Mouse (Mus musculus): ENCODE measurements around the gene Plekha5. TPM values are rescaled to one million over a fixed set of nuclear protein-coding genes. Genes with fewer than 3 reads are reported as not detected.

Plekha5 gene
- total RNA-seq, 1 experiment from 2014 or later, result 26.4 TPM

DNA sequence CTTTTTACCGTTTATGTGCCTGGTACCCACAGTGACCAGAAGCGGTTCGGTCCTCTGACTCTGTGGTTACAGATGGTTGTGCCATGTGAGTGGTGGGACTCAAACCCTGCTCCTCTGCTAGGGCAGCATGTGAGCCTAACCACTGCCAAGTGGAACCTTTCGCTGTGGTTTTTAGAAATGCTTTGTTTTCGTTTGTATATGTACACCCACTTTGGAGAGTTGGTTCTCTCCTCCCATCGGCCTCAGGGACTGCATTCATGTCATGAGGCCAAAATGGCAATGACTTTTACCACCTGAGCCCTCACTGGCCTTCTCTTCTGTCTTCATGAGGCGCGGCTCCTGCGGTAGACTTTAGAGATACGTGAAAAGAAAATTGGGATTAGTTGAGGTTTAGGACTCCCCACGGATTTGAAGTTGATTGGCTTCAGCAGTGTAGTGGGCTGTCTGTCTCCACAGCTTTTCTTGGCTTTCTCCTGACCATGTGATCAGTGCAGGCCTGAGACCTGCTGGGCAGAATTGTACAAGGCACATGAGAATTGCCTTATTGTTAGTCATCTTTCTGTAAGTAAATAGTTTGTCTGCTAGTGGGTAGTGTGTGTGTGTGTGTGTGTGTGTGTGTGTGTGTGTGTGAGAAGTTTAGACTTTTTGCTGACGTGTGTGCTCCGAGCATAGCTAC lies 84.8 kb downstream of the Plekha5 start:
- ATAC-seq (replicated peaks in 1 of 2; ENCODE audit: insufficient read depth in 1 of 2, low FRiP score in 2 of 2, low TSS enrichment in 1 of 2, low read depth in 1 of 2, poor library complexity in 2 of 2, severe bottlenecking in 2 of 2), result no peak

DNA sequence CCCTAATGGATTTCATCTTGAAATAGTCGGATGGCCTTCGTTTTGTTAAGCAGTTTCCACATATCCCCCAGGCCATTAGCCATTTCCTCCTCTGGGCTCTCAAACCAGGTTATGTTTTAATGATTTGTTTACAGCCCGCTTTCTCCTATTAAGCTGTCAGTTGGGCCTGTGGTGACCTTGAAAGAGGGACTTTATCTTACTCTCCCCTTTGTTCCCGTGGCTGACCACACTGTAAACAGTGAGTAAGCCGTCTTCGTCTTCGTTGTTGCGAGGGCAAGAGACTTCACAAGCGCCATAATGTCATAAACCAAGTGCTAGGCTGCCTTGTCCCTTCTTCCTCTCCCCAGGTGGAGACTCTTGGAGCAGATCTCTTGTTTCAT lies 85.3 kb downstream of the Plekha5 start:
- peak; percentile 39 to 56; a peak in 3 of 4 replicates for ATAC-seq (replicated peaks in 1 of 2; ENCODE audit: insufficient read depth in 1 of 2, low FRiP score in 2 of 2, low TSS enrichment in 1 of 2, low read depth in 1 of 2, poor library complexity in 2 of 2, severe bottlenecking in 2 of 2)

DNA sequence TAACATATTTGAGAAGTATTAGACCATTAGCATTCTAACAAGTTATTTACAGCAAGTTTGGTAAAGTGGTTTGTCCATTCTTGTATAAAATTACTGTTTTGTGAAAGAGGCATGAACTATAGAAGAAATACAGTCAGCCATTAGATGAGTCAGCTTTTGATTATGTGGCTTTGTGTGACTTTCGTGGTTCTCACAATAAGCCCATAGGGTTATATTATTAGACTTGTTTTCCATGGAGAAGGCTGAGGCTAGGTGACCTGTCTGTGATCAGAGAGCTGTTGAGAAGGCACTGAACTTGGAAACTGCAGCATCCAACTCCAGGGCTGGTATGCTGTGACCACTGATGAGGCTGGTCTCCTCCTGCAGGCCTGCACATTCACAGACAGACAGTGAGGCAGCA lies 88.2 kb downstream of the Plekha5 start:
- no peak for ATAC-seq (replicated peaks in 1 of 2; ENCODE audit: insufficient read depth in 1 of 2, low FRiP score in 2 of 2, low TSS enrichment in 1 of 2, low read depth in 1 of 2, poor library complexity in 2 of 2, severe bottlenecking in 2 of 2)

DNA sequence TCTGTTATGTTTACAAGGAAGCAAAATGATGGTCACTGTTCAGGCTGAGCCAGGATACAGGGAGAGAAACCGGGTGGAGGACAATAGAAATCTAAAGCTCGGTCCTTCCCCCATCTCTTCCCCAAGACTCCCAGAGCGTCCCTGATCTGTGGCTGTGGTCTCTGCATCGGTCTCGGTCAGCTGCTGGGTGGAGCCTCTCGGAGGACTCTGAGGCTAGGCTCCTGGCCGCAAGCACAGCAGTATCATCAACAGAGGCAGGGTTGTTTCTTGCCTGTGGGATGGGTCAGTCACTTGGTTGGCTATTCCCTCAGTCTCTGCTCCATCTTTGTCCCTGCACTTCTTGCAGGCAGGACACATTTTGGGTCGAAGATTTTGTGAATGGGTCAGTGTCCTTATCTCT lies 88.6 kb downstream of the Plekha5 start:
- no peak for ATAC-seq (replicated peaks in 1 of 2; ENCODE audit: insufficient read depth in 1 of 2, low FRiP score in 2 of 2, low TSS enrichment in 1 of 2, low read depth in 1 of 2, poor library complexity in 2 of 2, severe bottlenecking in 2 of 2)

DNA sequence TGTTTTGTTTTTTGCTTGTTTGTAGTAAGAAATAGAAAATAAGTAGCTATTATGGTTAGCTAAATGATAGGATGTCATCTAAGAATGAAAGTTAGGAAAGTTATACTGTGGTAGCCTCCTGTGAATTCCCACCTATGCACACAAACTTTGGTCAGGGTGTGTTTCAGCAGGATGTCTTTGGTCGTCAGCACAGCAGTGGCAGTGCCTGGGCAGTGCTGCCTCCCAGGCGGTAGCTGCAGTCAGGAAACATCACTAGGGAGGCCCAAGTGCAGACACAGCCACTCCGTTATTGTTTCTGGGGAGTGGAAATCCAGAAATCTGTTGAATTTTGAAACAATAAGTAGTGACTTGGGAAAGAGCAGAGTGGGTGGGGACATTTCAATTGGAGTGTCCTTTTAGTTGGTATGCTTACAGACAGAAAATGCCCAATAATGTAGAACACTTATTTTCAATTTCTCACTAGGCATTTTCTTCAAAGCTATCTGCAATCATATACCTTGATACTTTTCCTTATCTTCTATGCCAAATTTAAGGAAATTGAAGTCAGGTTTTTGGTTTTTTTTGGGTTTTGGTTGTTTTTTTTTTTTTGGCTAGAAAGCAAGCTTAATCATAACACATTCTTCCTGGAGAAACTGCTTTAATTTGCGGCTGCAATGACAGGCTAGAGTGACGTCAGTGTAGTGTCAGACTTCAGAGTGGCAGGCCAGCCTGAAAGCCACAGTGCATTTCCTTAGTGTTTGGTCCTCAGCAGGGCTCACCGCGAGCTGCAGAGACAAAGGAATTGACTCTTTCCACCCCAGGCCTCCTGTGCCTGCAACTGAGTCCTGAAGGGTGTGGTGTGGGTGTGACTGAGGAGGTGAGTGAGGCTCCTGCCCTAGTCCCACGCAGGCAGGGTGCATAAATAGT lies 90.6 kb downstream of the Plekha5 start:
- ATAC-seq (replicated peaks in 1 of 2; ENCODE audit: insufficient read depth in 1 of 2, low FRiP score in 2 of 2, low TSS enrichment in 1 of 2, low read depth in 1 of 2, poor library complexity in 2 of 2, severe bottlenecking in 2 of 2), result peak; percentile 95 to 98

DNA sequence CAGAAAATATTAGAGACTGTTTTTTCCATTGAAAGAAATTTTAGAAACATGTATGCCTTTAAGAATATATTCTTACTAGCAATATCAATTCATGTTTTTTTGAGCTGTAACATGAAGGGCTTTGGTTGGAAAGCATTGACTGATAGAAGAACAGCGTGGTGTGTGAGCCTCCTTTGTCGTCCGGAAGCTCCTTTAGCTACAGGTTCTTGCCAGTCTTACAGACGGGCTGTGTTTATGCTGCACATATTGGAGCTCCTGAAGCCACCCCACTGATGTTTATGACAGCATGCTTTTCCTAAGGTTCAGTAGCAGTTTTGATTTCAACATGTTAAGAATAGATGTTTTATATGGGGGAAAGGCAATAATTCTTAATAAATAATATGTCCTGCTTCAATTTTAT lies 91.7 kb downstream of the Plekha5 start:
- no peak for ATAC-seq (replicated peaks in 1 of 2; ENCODE audit: insufficient read depth in 1 of 2, low FRiP score in 2 of 2, low TSS enrichment in 1 of 2, low read depth in 1 of 2, poor library complexity in 2 of 2, severe bottlenecking in 2 of 2)

DNA sequence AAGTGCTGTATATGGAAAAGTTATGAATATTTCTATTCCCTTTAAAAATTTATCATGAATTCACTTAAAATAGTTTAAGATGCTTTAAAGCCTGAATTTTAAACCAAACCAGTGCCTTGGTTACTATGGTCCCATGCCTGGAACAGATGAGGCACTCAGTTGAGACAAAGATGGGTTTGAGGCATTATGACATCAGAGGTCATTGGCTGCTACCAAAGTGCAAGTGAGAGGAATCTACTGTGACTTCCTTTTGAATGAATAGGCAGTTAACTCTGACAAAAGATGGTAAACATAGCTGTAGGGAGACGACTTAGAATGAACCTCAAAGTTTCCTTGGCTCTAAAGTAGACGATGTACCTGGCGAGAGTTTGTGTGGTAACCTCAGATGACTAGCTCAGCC lies 92.3 kb downstream of the Plekha5 start:
- ATAC-seq (replicated peaks in 1 of 2; ENCODE audit: insufficient read depth in 1 of 2, low FRiP score in 2 of 2, low TSS enrichment in 1 of 2, low read depth in 1 of 2, poor library complexity in 2 of 2, severe bottlenecking in 2 of 2), result no peak

DNA sequence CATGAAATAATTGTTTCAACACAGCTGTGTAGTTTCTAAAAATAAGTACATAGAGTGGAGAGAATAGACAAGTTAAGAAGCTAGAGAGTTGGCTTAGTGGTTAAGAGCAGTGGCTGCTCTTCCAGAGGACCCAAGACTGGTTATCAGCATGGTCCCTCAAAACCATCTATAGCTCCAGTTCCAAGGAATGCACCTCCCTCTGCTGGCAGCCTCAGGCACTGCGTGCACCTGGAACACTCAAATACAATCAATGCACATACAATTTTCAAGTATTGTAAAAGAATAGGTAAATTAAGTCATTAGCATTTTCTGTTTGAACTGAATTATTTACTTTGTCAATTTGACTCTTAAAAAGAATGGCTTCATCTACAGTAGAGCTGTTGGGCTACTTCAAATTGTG lies 93.3 kb downstream of the Plekha5 start:
- no peak for ATAC-seq (replicated peaks in 1 of 2; ENCODE audit: insufficient read depth in 1 of 2, low FRiP score in 2 of 2, low TSS enrichment in 1 of 2, low read depth in 1 of 2, poor library complexity in 2 of 2, severe bottlenecking in 2 of 2)

DNA sequence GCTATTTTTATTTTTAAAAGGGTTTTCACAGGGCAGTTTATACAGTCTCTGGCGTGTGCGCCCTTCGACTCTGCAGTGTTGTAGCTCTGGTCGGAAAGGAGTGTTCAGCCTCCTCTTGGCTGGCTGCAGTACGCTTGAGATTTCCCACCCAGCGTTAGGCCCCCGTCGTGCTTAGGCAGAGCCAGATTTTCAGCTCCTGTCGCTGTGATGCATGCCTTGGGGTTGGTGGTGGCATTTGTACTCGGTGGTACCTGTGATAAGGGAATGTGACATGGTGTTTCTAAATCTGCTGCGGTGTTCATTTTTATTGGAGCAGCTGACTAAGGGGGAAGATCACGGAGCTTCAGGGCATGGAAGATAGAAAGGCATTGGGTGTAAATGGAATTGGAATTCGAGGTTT lies 95.2 kb downstream of the Plekha5 start:
- no peak for ATAC-seq (replicated peaks in 1 of 2; ENCODE audit: insufficient read depth in 1 of 2, low FRiP score in 2 of 2, low TSS enrichment in 1 of 2, low read depth in 1 of 2, poor library complexity in 2 of 2, severe bottlenecking in 2 of 2)

DNA sequence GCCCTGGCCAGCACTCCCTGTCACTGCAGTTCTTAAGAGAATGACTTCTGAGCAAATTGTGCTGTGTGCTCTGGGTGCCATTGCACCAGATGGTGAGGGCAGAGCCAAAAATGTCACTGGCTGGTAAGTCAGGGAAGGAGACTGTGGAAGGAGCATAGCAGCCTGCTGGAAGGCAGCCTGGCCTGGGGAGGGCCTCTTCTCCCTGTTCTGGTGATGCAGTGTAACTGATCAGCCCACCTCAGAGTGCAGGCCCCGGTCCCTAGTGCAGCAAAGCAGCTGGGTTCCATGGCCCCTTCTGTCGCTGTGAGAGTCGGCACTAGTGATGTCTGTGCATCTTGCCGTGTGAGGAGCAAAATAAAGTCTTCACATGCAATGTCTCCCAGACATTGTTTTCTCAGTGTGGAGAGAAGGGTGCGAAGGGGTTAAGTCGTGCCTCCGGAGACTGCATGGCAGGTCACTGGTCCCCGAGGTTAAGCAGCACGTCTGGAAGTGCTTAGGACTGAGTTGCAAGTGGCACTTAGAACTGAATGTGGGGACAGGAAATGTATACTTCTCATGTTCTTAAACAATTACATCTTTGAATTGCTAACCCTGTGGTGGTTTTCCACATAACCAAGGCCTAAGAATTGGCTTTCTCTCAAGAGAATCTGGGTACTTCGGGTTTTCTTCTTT lies 95.8 kb downstream of the Plekha5 start:
- ATAC-seq (replicated peaks in 1 of 2; ENCODE audit: insufficient read depth in 1 of 2, low FRiP score in 2 of 2, low TSS enrichment in 1 of 2, low read depth in 1 of 2, poor library complexity in 2 of 2, severe bottlenecking in 2 of 2), result no peak

DNA sequence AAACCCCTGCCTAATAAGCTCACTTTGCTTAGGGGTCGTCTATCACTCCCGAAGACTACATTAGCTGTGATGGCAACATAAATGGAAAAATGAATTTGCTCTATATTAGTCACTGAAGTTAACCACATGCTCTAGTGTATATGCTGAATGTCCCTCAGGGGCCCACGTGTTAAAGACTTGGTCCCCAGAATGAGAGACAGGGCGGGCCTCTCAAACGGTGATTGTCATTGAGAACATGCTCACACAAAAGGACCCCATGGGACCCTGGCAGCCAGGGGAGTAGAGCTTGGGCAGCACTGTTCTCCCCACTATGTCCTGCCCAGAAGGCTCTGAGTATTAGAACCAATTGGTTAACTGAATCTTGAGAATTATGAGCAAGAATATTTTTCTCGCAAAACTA lies 97.1 kb downstream of the Plekha5 start:
- ATAC-seq (replicated peaks in 1 of 2; ENCODE audit: insufficient read depth in 1 of 2, low FRiP score in 2 of 2, low TSS enrichment in 1 of 2, low read depth in 1 of 2, poor library complexity in 2 of 2, severe bottlenecking in 2 of 2), result no peak

DNA sequence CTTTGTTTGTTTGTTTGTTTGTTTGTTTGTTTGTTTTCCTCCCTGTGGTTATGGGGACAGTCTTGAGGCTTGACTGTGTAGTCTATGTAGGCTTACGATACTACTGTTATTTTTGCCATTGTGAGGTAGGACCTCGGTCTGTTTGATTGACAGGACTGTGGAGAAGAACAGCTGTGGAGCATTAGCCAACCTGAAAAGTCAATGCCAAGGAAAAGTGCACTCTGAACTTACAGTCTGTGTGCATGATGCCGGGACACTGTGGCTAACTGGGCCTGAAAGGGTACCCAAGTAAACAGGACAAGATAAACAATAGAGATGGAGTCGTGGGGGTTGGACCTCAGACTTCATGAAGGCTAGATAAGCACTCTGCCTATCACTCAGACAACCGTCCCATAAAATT lies 98.0 kb downstream of the Plekha5 start:
- no peak for ATAC-seq (replicated peaks in 1 of 2; ENCODE audit: insufficient read depth in 1 of 2, low FRiP score in 2 of 2, low TSS enrichment in 1 of 2, low read depth in 1 of 2, poor library complexity in 2 of 2, severe bottlenecking in 2 of 2)

DNA sequence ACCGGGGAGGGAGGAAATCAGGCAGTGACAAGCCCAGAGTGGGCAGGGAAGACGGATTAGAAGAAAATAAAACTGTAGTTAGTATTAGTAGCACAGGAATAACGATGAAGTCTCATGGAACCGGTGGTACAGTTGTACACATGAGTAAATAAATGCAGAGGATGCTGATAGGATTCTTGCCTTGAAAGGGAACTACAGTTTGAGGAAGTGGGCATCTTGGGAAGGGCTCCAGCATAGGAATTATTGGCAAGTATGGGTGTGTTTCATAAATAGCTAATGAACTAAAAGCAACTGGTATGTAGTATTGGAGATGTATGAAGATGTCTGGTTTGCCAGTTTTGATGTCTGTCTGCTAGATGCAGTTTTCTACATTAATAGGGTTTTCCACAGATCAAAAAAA lies 99.7 kb downstream of the Plekha5 start:
- ATAC-seq (replicated peaks in 1 of 2; ENCODE audit: insufficient read depth in 1 of 2, low FRiP score in 2 of 2, low TSS enrichment in 1 of 2, low read depth in 1 of 2, poor library complexity in 2 of 2, severe bottlenecking in 2 of 2), result peak in 1 of 2 experiments; percentile 61; a peak in 2 of 4 replicates

DNA sequence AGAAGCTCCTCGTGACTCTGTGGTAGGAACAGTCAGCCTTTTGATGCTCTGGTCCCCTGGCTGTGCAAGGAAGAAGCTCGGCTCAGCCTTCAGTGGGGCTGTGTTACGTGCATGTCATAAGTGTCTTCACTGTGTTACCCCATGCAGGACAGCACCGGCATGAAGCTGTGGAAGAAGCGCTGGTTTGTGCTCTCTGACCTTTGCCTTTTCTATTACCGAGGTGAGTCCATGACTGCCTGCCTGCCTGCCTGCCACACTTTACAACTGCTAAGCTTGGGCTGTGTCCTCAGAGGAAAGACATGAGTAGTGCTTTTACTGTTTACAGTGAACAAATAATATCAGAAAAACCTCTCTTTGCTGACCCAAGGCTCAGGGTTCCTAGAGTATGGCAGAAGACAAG lies 104.6 kb downstream of the Plekha5 start:
- ATAC-seq (replicated peaks in 1 of 2; ENCODE audit: insufficient read depth in 1 of 2, low FRiP score in 2 of 2, low TSS enrichment in 1 of 2, low read depth in 1 of 2, poor library complexity in 2 of 2, severe bottlenecking in 2 of 2), result no peak

DNA sequence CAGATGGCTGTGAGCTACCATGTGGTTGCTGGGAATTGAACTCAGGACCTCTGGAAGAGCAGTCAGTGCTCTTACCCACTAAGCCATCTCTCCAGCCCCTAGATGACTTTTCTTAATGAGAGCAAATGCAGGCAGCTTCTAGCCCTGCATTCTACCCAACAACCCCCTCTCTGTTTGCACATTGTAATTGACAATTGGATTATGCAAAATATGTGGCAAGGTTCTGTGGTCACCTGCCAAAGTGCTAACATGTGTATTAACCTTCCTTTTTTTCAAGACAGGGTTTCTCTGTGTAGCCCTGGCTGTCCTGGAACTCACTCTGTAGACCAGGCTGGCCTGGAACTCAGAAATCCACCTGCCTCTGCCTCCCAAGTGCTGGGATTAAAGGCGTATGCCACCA lies 109.0 kb downstream of the Plekha5 start:
- ATAC-seq (replicated peaks in 1 of 2; ENCODE audit: insufficient read depth in 1 of 2, low FRiP score in 2 of 2, low TSS enrichment in 1 of 2, low read depth in 1 of 2, poor library complexity in 2 of 2, severe bottlenecking in 2 of 2), result peak in 1 of 2 experiments; percentile 44; a peak in 1 of 4 replicates

DNA sequence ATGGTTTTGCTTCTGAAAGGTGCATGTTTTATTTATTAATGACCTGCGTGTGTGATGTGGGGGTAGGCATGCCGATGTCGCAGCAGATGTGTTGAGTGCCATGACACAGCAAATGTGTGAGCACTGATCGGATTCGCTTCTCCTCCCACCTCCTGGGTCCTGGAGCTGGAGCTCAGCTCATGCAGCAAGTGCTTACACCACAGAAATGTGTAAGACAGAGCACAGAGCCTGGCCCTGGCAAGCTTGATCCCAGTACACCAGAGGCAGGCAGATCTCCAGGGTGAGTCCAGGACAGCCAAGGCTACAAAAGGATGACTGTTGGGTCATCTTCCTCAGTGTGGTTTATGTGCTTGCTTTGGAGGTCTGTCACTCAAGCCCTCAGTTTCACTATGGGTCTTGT lies 109.8 kb downstream of the Plekha5 start:
- no peak for ATAC-seq (replicated peaks in 1 of 2; ENCODE audit: insufficient read depth in 1 of 2, low FRiP score in 2 of 2, low TSS enrichment in 1 of 2, low read depth in 1 of 2, poor library complexity in 2 of 2, severe bottlenecking in 2 of 2)

DNA sequence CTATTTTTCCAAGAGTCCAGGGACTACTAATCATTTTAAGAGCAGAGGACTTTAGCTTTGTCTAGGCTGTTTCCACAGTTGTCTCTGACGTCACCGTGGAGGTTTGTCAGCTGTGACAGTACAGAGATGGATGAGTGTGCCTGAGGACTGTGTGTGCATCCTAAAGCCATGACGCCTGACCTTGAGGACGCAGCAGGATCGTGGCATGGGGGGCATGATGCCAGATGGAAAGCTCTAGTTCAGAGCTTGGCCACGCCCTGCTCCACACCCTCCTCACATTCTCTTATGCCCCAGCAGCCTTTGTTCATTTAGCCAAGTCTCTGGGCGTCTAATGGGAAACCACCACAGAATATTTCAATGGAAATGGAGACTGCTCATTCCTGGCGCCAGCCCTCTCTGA lies 111.7 kb downstream of the Plekha5 start:
- ATAC-seq (replicated peaks in 1 of 2; ENCODE audit: insufficient read depth in 1 of 2, low FRiP score in 2 of 2, low TSS enrichment in 1 of 2, low read depth in 1 of 2, poor library complexity in 2 of 2, severe bottlenecking in 2 of 2), result no peak

DNA sequence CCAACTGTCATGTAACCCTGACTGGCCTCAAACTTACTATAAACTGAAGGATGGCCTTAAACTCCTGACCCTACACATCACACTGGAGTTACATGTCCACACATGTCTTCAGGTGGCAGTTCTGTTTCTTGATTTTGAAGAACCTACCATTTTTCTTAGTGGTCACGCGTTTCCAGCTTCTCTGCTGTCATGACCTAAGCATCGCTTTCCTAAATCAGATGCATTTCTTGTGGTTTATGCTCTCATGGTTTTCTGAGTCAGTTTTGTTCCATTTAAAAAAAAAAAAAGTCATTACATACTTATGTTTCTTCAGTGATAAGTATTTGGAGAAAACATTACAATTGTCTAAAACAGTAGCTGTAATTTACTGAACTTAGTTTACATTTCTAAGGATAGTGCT lies 118.1 kb downstream of the Plekha5 start:
- ATAC-seq (replicated peaks in 1 of 2; ENCODE audit: insufficient read depth in 1 of 2, low FRiP score in 2 of 2, low TSS enrichment in 1 of 2, low read depth in 1 of 2, poor library complexity in 2 of 2, severe bottlenecking in 2 of 2), result no peak
